Mouse (Mus musculus): ENCODE data around the gene Fgf13. TPM values are rescaled to one million over a fixed set of nuclear protein-coding genes. Genes with fewer than 3 reads are reported as not detected.

Fgf13 gene
- polyA plus RNA-seq, 1 experiment from 2014 or later: 20.5 TPM

- H3K9ac ChIP-seq (replicated peaks): no peak overlapping the region
- H3K4me3 ChIP-seq (replicated peaks): no peak overlapping the region
- no peaks in the 10 kb centered on the region for H3K27me3 ChIP-seq
- no peak for ATAC-seq (ENCODE audit: insufficient number of reproducible peaks, insufficient read depth, low FRiP score, low TSS enrichment, low read depth)
- H3K4me2 ChIP-seq: no peak overlapping the region
- no peaks in the 10 kb centered on the region for H3K4me1 ChIP-seq (replicated peaks)
- WGBS: 51% methylated on average over 2 of the region's 2 CpGs
- no peaks in the 10 kb centered on the region for H3K9me3 ChIP-seq
- H3K27ac ChIP-seq: no peak overlapping the region
- H3K36me3 ChIP-seq: no peaks in the 10 kb centered on the region
These were observed 82.4 kb downstream of the Fgf13 start for GRCm38 (mm10) chrX:59485426-59485825.

GRCm38 (mm10) chrX:59402596-59403285, 165.1 kb downstream of the Fgf13 start:
- no peaks in the 10 kb centered on the region for H3K9me3 ChIP-seq
- H3K4me3 ChIP-seq (replicated peaks): no peak overlapping the region
- WGBS: 70% methylated on average over 2 of the region's 2 CpGs
- ATAC-seq (ENCODE audit: insufficient number of reproducible peaks, insufficient read depth, low FRiP score, low TSS enrichment, low read depth): no peak
- no peaks in the 10 kb centered on the region for H3K27me3 ChIP-seq
- no peak overlapping the region for H3K9ac ChIP-seq (replicated peaks)
- no peak overlapping the region for H3K4me2 ChIP-seq
- H3K4me1 ChIP-seq (replicated peaks): no peaks in the 10 kb centered on the region
- H3K27ac ChIP-seq: no peak overlapping the region
- no peaks in the 10 kb centered on the region for H3K36me3 ChIP-seq

GRCm38 (mm10) chrX:59290916-59291411, 276.9 kb downstream of the Fgf13 start:
- Histone ChIP-seq H3K9me3 (no peaks in the 10 kb centered on the region), H3K4me1 (replicated peaks) (no peaks in the 10 kb centered on the region), H3K27me3 (no peaks in the 10 kb centered on the region), H3K4me3 (replicated peaks) (no peak overlapping the region), H3K36me3 (no peaks in the 10 kb centered on the region), H3K27ac (no peak overlapping the region), H3K4me2 (no peak overlapping the region), H3K9ac (replicated peaks) (no peak overlapping the region)
- WGBS: 83% methylated on average over 3 of the region's 3 CpGs
- ATAC-seq (ENCODE audit: insufficient number of reproducible peaks, insufficient read depth, low FRiP score, low TSS enrichment, low read depth): no peak

GRCm38 (mm10) chrX:59251576-59251975, 316.3 kb downstream of the Fgf13 start:
- Histone ChIP-seq H3K4me3 (replicated peaks) (no peak overlapping the region), H3K36me3 (no peaks in the 10 kb centered on the region), H3K27me3 (no peaks in the 10 kb centered on the region), H3K27ac (no peak overlapping the region), H3K4me1 (replicated peaks) (no peaks in the 10 kb centered on the region), H3K9me3 (no peaks in the 10 kb centered on the region), H3K4me2 (no peak overlapping the region), H3K9ac (replicated peaks) (no peak overlapping the region)
- ATAC-seq (ENCODE audit: insufficient number of reproducible peaks, insufficient read depth, low FRiP score, low TSS enrichment, low read depth): no peak

- WGBS: 76% methylated on average over 3 of the region's 3 CpGs
- H3K9ac ChIP-seq (replicated peaks): no peak overlapping the region
- ATAC-seq (ENCODE audit: insufficient number of reproducible peaks, insufficient read depth, low FRiP score, low TSS enrichment, low read depth): no peak
- H3K9me3 ChIP-seq: no peaks in the 10 kb centered on the region
- H3K4me1 ChIP-seq (replicated peaks): no peaks in the 10 kb centered on the region
- no peaks in the 10 kb centered on the region for H3K36me3 ChIP-seq
- no peaks in the 10 kb centered on the region for H3K27me3 ChIP-seq
- H3K27ac ChIP-seq: no peak overlapping the region
- no peak overlapping the region for H3K4me3 ChIP-seq (replicated peaks)
- no peak overlapping the region for H3K4me2 ChIP-seq
These were observed 324.1 kb downstream of the Fgf13 start for GRCm38 (mm10) chrX:59243752-59244151.

GRCm38 (mm10) chrX:59243176-59243575, 324.7 kb downstream of the Fgf13 start:
- Histone ChIP-seq H3K27ac (no peak overlapping the region), H3K4me3 (replicated peaks) (no peak overlapping the region), H3K9ac (replicated peaks) (no peak overlapping the region), H3K4me2 (no peak overlapping the region), H3K27me3 (no peaks in the 10 kb centered on the region), H3K36me3 (no peaks in the 10 kb centered on the region), H3K4me1 (replicated peaks) (no peaks in the 10 kb centered on the region), H3K9me3 (no peaks in the 10 kb centered on the region)
- WGBS: 87% methylated on average over 3 of the region's 3 CpGs
- no peak for ATAC-seq (ENCODE audit: insufficient number of reproducible peaks, insufficient read depth, low FRiP score, low TSS enrichment, low read depth)

- H3K27ac ChIP-seq: no peak overlapping the region
- no peak overlapping the region for H3K4me2 ChIP-seq
- no peaks in the 10 kb centered on the region for H3K9me3 ChIP-seq
- no peaks in the 10 kb centered on the region for H3K4me1 ChIP-seq (replicated peaks)
- no peak overlapping the region for H3K4me3 ChIP-seq (replicated peaks)
- H3K36me3 ChIP-seq: no peaks in the 10 kb centered on the region
- ATAC-seq (ENCODE audit: insufficient number of reproducible peaks, insufficient read depth, low FRiP score, low TSS enrichment, low read depth): no peak
- no peak overlapping the region for H3K9ac ChIP-seq (replicated peaks)
- no peaks in the 10 kb centered on the region for H3K27me3 ChIP-seq
These were observed 326.5 kb downstream of the Fgf13 start for GRCm38 (mm10) chrX:59241460-59241747.

- H3K4me1 ChIP-seq (replicated peaks): no peaks in the 10 kb centered on the region
- no peak for ATAC-seq (ENCODE audit: insufficient number of reproducible peaks, insufficient read depth, low FRiP score, low TSS enrichment, low read depth)
- 59% methylated on average over 2 of the region's 2 CpGs for WGBS
- H3K9me3 ChIP-seq: no peaks in the 10 kb centered on the region
- H3K9ac ChIP-seq (replicated peaks): no peak overlapping the region
- no peak overlapping the region for H3K4me3 ChIP-seq (replicated peaks)
- no peaks in the 10 kb centered on the region for H3K27me3 ChIP-seq
- no peak overlapping the region for H3K4me2 ChIP-seq
- H3K36me3 ChIP-seq: no peaks in the 10 kb centered on the region
- no peak overlapping the region for H3K27ac ChIP-seq
These were observed 327.0 kb downstream of the Fgf13 start for GRCm38 (mm10) chrX:59240683-59241459.

- no peak overlapping the region for H3K4me3 ChIP-seq (replicated peaks)
- no peaks in the 10 kb centered on the region for H3K9me3 ChIP-seq
- H3K9ac ChIP-seq (replicated peaks): no peak overlapping the region
- H3K36me3 ChIP-seq: no peaks in the 10 kb centered on the region
- H3K4me1 ChIP-seq (replicated peaks): no peaks in the 10 kb centered on the region
- no peak overlapping the region for H3K27ac ChIP-seq
- H3K4me2 ChIP-seq: no peak overlapping the region
- no peaks in the 10 kb centered on the region for H3K27me3 ChIP-seq
- 60% methylated on average over 3 of the region's 3 CpGs for WGBS
- ATAC-seq (ENCODE audit: insufficient number of reproducible peaks, insufficient read depth, low FRiP score, low TSS enrichment, low read depth): no peak
These were observed 347.2 kb downstream of the Fgf13 start for GRCm38 (mm10) chrX:59220675-59221074.

GRCm38 (mm10) chrX:59201146-59201545, 366.7 kb downstream of the Fgf13 start:
- H3K4me2 ChIP-seq: no peak overlapping the region
- no peak overlapping the region for H3K4me3 ChIP-seq (replicated peaks)
- no peaks in the 10 kb centered on the region for H3K27me3 ChIP-seq
- H3K36me3 ChIP-seq: no peaks in the 10 kb centered on the region
- H3K9ac ChIP-seq (replicated peaks): no peak overlapping the region
- H3K27ac ChIP-seq: no peak overlapping the region
- ATAC-seq (ENCODE audit: insufficient number of reproducible peaks, insufficient read depth, low FRiP score, low TSS enrichment, low read depth): no peak
- H3K4me1 ChIP-seq (replicated peaks): no peaks in the 10 kb centered on the region
- no peaks in the 10 kb centered on the region for H3K9me3 ChIP-seq

- no peak overlapping the region for H3K4me3 ChIP-seq (replicated peaks)
- H3K9me3 ChIP-seq: no peaks in the 10 kb centered on the region
- H3K36me3 ChIP-seq: no peaks in the 10 kb centered on the region
- no peak overlapping the region for H3K4me2 ChIP-seq
- H3K9ac ChIP-seq (replicated peaks): no peak overlapping the region
- no peak for ATAC-seq (ENCODE audit: insufficient number of reproducible peaks, insufficient read depth, low FRiP score, low TSS enrichment, low read depth)
- no peaks in the 10 kb centered on the region for H3K27me3 ChIP-seq
- 75% methylated on average over 4 of the region's 4 CpGs for WGBS
- H3K4me1 ChIP-seq (replicated peaks): no peaks in the 10 kb centered on the region
- no peak overlapping the region for H3K27ac ChIP-seq
These were observed 373.7 kb downstream of the Fgf13 start for GRCm38 (mm10) chrX:59194149-59194548.

- no peaks in the 10 kb centered on the region for H3K9me3 ChIP-seq
- no peaks in the 10 kb centered on the region for H3K27me3 ChIP-seq
- H3K27ac ChIP-seq: no peak overlapping the region
- no peak overlapping the region for H3K4me2 ChIP-seq
- no peaks in the 10 kb centered on the region for H3K36me3 ChIP-seq
- no peaks in the 10 kb centered on the region for H3K4me1 ChIP-seq (replicated peaks)
- no peak for ATAC-seq (ENCODE audit: insufficient number of reproducible peaks, insufficient read depth, low FRiP score, low TSS enrichment, low read depth)
- H3K4me3 ChIP-seq (replicated peaks): no peak overlapping the region
- H3K9ac ChIP-seq (replicated peaks): no peak overlapping the region
- WGBS: 79% methylated on average over 4 of the region's 4 CpGs
These were observed 380.9 kb downstream of the Fgf13 start for GRCm38 (mm10) chrX:59186922-59187321.
